Mouse (Mus musculus): ENCODE results near the gene Arl5c.
"Not testable (repeated sequence)": the region's sequence is repeated elsewhere in the genome, so short reads cannot be mapped to it uniquely, and the experiment has no call there.

Gene Arl5c

GRCm38 (mm10) chr11:97955915-97956314 lies 40.1 kb downstream of the Arl5c start:
- DNase-seq: no peak

GRCm38 (mm10) chr11:97955146-97955902 lies 40.7 kb downstream of the Arl5c start:
- DNase-seq: no peak

- no peak for DNase-seq
Observed at GRCm38 (mm10) chr11:97954469-97955141, 41.4 kb downstream of the Arl5c start.

- no peak for DNase-seq
Observed at GRCm38 (mm10) chr11:97953939-97954275, 42.1 kb downstream of the Arl5c start.

- DNase-seq: no peak
Observed at GRCm38 (mm10) chr11:97953179-97953938, 42.6 kb downstream of the Arl5c start.

GRCm38 (mm10) chr11:97952367-97953006 lies 43.5 kb downstream of the Arl5c start:
- DNase-seq: no peak

GRCm38 (mm10) chr11:97949703-97950475 lies 46.1 kb downstream of the Arl5c start:
- peak in 1 of 2 experiments; percentile 20 for DNase-seq

- DNase-seq: peak; percentile 56 to 68
Observed at GRCm38 (mm10) chr11:97947426-97947825, 48.6 kb downstream of the Arl5c start.

- DNase-seq: not testable (repeated sequence)
Observed at GRCm38 (mm10) chr11:97945738-97946289, 50.2 kb downstream of the Arl5c start.

- no peak for DNase-seq
Observed at GRCm38 (mm10) chr11:97945031-97945430, 51.0 kb downstream of the Arl5c start.

GRCm38 (mm10) chr11:97943256-97943655 lies 52.7 kb downstream of the Arl5c start:
- DNase-seq: no peak

- DNase-seq: no peak
Observed at GRCm38 (mm10) chr11:97942420-97943111, 53.4 kb downstream of the Arl5c start.

Data from cerebellum, adult 18-20 months (tissue).